In the genomic region with DNA sequence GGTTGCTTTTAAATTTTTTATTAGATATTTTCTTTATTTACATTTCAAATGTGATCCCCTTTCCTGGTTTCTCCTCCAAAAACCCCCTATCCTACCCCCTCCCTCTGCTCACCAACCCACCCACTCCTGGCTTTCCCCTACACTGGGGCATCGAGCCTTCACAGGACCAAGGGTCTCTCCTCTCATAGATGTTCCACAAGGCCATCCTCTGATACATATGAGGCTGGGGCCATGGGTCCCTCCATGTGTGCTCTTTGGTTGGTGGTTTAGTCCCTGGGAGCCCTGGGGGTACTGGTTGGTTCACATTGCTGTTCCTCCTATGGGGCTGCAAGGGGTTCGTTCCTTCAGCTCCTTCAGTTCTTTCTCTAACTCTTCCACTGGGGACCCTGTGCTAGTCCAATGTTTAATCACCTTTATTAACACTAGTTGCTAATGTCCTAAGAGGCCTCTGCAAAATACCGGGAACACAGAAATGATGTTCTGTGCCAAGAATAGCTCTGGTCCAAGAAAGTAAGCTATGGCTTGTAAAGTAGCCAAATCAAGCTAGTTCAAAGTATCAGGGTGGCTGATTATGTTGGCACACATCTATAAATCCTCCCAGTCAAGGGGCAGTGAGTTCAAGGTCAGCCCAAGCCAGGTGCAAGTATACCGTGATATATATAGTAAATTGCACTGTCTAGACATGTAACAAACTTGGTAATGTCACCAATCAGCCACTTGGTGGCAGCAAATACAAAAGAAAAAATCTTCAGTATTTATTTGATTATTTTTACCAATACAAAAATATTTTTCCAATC, we compare ENCODE assay signal across 8 mouse cellular contexts. TPM values are rescaled to one million over a fixed set of nuclear protein-coding genes. Genes with fewer than 3 reads are reported as not detected.
DNase-seq lines count a peak whose midpoint lies in the region; ATAC-seq lines count a peak whose summit lies in the region.

No protein-coding gene starts in this region.

- no peaks in the 10 kb centered on the region for H3K27me3 ChIP-seq in heart, embryonic 11.5 days (ENCODE audit: control insufficient read depth, insufficient read depth, low read length)
- H3K27me3 ChIP-seq in hindbrain, embryonic 15.5 days, result no peaks in the 10 kb centered on the region
- H3K27me3 ChIP-seq in lung, embryonic 15.5 days, result no peaks in the 10 kb centered on the region
- H3K27me3 ChIP-seq in splenic B cell, adult 2 months (ENCODE audit: control insufficient read depth, insufficient read depth, low read length, poor library complexity, severe bottlenecking), result no peaks in the 10 kb centered on the region

- no peaks in the 10 kb centered on the region for H3K4me1 ChIP-seq in heart, embryonic 11.5 days (ENCODE audit: control insufficient read depth, insufficient read depth, low read length)
- 0 out of 2 replicates have a peak, but pooled peaks cover 8% of the 10 kb centered on the region for H3K4me1 ChIP-seq in hindbrain, embryonic 15.5 days (replicated peaks)
- peaks cover 8% of the 10 kb centered on the region; the same call in 1 of the 2 replicates for H3K4me1 ChIP-seq in lung, embryonic 15.5 days

- H3K36me3 ChIP-seq in heart, embryonic 11.5 days (ENCODE audit: control insufficient read depth, insufficient read depth, low read length), result no peaks in the 10 kb centered on the region
- H3K36me3 ChIP-seq in hindbrain, embryonic 15.5 days, result no peaks in the 10 kb centered on the region
- no peaks in the 10 kb centered on the region for H3K36me3 ChIP-seq in lung, embryonic 15.5 days
- no peaks in the 10 kb centered on the region for H3K36me3 ChIP-seq in splenic B cell, adult 2 months (ENCODE audit: control insufficient read depth, insufficient read depth, low read length, poor library complexity, severe bottlenecking)

- H3K9ac ChIP-seq in heart, embryonic 11.5 days (ENCODE audit: low read depth, low read length), result no peak overlapping the region
- no peak overlapping the region for H3K9ac ChIP-seq in hindbrain, embryonic 15.5 days
- no peak overlapping the region for H3K9ac ChIP-seq in lung, embryonic 15.5 days

- DNase-seq in heart, adult 9 months (ENCODE audit: low spot score in 2 of 2), result no peak
- peak; percentile 62 for DNase-seq in CD4-positive, CD25-positive, alpha-beta regulatory T cell, adult 2 months (ENCODE audit: low read depth, low spot score)
- DNase-seq in cerebellum, postnatal 25 days, result peak; percentile 34 to 55
- DNase-seq in splenic B cell, adult 2 months (ENCODE audit: low read depth, low spot score), result peak; percentile 63
- DNase-seq in gastrocnemius, postnatal 4 days (ENCODE audit: low spot score in 2 of 2), result no peak

- no peaks in the 10 kb centered on the region for H3K9me3 ChIP-seq in heart, embryonic 11.5 days (replicated peaks; ENCODE audit: control insufficient read depth, low read length)
- no peaks in the 10 kb centered on the region for H3K9me3 ChIP-seq in hindbrain, embryonic 15.5 days
- no peaks in the 10 kb centered on the region for H3K9me3 ChIP-seq in lung, embryonic 15.5 days

- no peak overlapping the region for H3K4me2 ChIP-seq in heart, embryonic 11.5 days
- H3K4me2 ChIP-seq in hindbrain, embryonic 15.5 days, result no peak overlapping the region
- no peak overlapping the region for H3K4me2 ChIP-seq in lung, embryonic 15.5 days

- ATAC-seq in heart, embryonic 11.5 days (replicated peaks; ENCODE audit: insufficient number of reproducible peaks, low FRiP score, low TSS enrichment), result peak; percentile 59; the same call in 1 of the 2 replicates
- peak; percentile 90 for ATAC-seq in hindbrain, embryonic 15.5 days (ENCODE audit: low FRiP score, low read depth)
- ATAC-seq in lung, embryonic 15.5 days (ENCODE audit: borderline replicate concordance, extremely low read depth, low FRiP score, low TSS enrichment), result peak; percentile 70

- 65% methylated on average over 4 of the region's 4 CpGs for WGBS in heart, embryonic 11.5 days (ENCODE audit: insufficient replicate concordance)
- WGBS in hindbrain, embryonic 15.5 days, result 55% methylated on average over 4 of the region's 4 CpGs
- WGBS in lung, embryonic 15.5 days, result 50% methylated on average over 4 of the region's 4 CpGs

- H3K4me3 ChIP-seq in heart, embryonic 11.5 days (ENCODE audit: low read depth, low read length), result no peak overlapping the region
- no peak overlapping the region for H3K4me3 ChIP-seq in hindbrain, embryonic 15.5 days
- H3K4me3 ChIP-seq in lung, embryonic 15.5 days, result no peak overlapping the region

- H3K27ac ChIP-seq in heart, embryonic 11.5 days (ENCODE audit: low read depth, low read length), result no peak overlapping the region
- no peak overlapping the region for H3K27ac ChIP-seq in hindbrain, embryonic 15.5 days (replicated peaks)
- H3K27ac ChIP-seq in lung, embryonic 15.5 days, result no peak overlapping the region

RNA-seq across cellular contexts. Expression of a gene that starts 36.3 kb away (rescaled TPM):
- polyA plus RNA-seq in heart, embryonic 11.5 days (2014; fragmentation: Nextera tagmentation; extraction: Ambion mirVana), result 7.3 and 7.9 TPM in 2 replicates
- polyA plus RNA-seq in hindbrain, embryonic 15.5 days (2015; fragmentation: Nextera tagmentation; extraction: Ambion mirVana), result 9.6 and 11.0 TPM in 2 replicates
- 7.6 and 7.9 TPM in 2 replicates for polyA plus RNA-seq in lung, embryonic 15.5 days (2015; fragmentation: Nextera tagmentation; extraction: Ambion mirVana)
- total RNA-seq in gastrocnemius, postnatal 4 days (2021), result 10 to 100 TPM; 45.0 to 51.1 TPM

Comparison
In these comparisons a context has a peak if more than half of its experiments do, and no peak if none do; other contexts are left out.
1. DNase-seq: peak in CD4-positive, CD25-positive, alpha-beta regulatory T cell, adult 2 months (single experiment), cerebellum, postnatal 25 days (2 of 2) and splenic B cell, adult 2 months (single experiment); none in heart, adult 9 months (0 of 2) and gastrocnemius, postnatal 4 days (0 of 2).
2. Peak in every context shown above with its lines, with median percentiles within 50 percentile points of each other: ATAC-seq.